Mouse (Mus musculus) large intestine, adult 2 months (tissue): ENCODE measurements around the gene Nkx2-2. TPM values are rescaled to one million over a fixed set of nuclear protein-coding genes. Genes with fewer than 3 reads are reported as not detected.

Experiments
- DNase-seq: peaks from one replicate; pipeline ENCODE4 v3.0.0-alpha.2; 2012; ENCODE audit warnings: low read depth, low spot score
- WGBS: fragments of 180-500 bp; shearing (Covaris S2); methylation state at CpG from one replicate; pipeline ENCODE4 v1.1.7; 2018; 5-methylcytosine and 5-hydroxymethylcytosine counted together
- polyA plus RNA-seq: library from polyadenylated mRNA; depleted of rRNA; stranded (reverse); fragments of >200 nt; gene quantifications from 2 replicates; pipeline ENCODE4 v1.2.3, GENCODE M21; 2012; rRNA removed

Gene Nkx2-2
- polyA plus RNA-seq = 1.3 and 1.7 TPM in 2 replicates

DNA sequence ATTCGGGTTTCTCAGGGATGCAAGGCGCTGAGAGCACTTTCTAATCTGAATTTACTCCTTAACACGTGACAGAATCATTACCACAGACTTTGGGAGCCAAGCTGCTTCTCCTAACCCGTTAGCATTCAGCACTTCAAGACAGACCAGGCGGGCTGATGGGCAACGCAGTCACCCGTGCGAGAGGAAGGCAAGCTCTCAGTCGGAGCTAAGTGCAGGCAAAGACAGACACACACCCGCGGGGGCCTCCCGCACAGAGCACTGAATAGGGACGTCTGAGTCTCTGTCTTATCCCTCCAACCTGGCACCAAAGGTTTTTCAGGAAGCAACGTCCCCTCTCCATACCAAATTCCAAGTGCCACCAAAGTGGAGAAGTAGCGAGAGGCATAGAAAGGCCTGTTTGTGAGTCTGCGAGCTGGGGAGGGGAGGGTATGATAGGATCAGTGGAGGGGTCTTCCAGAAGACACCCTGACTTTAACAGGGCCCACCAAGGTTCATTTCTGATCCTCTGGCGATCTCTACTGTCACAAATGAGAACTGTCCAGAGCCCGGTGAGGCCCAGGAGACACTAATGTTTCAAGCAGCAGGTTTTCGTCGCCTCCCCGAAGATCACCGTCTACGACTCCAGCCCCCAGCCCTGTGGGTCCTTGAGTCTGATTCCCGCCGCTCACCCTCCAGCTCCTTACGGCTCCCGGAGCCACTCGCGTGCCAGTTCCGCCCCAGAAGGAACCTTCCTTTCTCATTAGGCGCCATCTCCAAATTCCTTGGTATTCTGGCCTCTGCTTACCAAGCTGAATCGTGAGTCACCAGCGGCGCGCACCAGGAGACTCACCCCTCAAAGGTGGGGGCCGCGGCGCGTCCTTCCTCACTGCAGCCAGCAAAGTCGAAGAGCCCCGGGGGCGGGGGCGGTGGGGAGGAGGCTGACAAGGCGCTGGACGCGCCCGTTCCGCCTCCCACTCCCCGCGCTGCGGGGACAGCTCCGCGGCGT lies at the start of gene Nkx2-2:
Nkx2-2 (minus strand) TSS at position 973 of the 985 bp plus-strand sequence.
- WGBS = 2% methylated on average over 54 of the region's 54 CpGs
- DNase-seq = no peak

DNA sequence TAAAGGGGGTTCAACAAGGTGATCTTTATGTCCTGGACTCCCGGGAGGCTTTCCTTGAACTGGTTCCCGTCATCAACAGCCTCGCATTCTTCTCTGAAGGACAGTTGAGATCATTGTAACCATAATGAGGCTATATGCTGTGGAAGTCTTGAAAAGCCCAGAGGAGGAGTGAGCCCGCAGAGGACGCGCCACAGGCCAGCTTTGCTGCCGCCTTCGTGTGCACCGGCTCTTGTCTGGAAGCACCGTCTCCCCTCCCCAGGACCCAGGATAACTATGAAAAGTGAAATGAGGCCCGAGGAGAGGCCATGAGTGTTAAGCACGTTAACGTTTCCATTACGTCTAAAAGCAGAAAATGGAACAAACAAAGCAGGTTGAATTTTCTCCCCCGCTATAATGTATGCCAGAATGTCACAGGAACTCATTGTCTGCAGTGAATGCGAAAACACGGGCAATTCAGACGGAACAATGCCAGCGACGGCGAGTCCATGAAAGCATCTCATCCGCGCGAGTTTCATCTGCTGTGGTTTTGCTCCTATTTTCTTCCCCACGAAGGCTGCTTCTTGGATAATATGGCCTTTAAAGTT lies 41.8 kb upstream of the Nkx2-2 start:
- WGBS = 89% methylated on average over 25 of the region's 25 CpGs
- no peak for DNase-seq

DNA sequence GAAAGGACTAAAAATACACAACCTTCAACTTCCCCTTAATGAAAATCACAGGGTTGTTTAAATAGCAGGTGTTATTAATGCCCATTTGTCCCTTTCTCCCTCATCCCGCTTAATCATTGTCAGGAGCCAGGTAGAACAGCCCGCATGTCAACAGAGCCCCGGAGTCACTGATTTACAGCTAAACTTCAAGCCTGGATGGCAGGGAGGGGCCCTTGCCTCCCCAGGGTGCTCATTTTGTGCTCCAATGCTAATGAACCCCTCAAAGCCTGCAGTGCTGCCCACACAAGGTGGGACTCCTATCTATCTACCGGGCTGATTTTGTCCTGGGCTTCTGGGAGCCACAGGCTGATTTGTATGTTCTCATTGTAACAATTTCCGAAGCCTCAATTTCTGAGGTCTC lies 37.1 kb upstream of the Nkx2-2 start:
- DNase-seq = no peak
- WGBS = 37% methylated on average over 5 of the region's 5 CpGs

DNA sequence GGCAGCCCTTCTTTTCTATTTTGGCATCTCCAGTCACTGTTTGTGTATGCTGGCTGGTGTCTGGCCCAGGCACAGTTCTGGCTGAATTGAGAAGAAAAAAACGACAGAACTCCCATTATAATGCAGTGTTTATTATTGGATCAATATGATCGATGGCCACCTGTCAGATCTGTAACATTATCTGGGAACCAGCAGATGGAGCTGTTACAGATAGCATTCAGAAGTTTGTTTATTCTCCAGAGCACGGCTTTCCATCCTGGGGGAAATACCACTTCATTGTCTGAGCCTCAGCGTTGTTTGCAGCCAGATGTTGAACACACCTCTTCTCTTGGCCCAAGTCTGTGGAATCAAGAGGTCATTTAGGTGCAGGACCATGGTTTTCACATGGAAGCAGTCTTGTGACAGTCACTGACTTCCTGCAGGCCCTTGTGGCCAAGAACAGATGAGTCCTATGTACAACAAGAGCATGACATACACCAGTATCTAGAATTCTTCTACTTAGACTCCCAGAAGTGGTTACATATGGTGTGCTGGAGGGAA lies 11.1 kb upstream of the Nkx2-2 start:
- DNase-seq = no peak
- 15% methylated on average over 4 of the region's 4 CpGs for WGBS

DNA sequence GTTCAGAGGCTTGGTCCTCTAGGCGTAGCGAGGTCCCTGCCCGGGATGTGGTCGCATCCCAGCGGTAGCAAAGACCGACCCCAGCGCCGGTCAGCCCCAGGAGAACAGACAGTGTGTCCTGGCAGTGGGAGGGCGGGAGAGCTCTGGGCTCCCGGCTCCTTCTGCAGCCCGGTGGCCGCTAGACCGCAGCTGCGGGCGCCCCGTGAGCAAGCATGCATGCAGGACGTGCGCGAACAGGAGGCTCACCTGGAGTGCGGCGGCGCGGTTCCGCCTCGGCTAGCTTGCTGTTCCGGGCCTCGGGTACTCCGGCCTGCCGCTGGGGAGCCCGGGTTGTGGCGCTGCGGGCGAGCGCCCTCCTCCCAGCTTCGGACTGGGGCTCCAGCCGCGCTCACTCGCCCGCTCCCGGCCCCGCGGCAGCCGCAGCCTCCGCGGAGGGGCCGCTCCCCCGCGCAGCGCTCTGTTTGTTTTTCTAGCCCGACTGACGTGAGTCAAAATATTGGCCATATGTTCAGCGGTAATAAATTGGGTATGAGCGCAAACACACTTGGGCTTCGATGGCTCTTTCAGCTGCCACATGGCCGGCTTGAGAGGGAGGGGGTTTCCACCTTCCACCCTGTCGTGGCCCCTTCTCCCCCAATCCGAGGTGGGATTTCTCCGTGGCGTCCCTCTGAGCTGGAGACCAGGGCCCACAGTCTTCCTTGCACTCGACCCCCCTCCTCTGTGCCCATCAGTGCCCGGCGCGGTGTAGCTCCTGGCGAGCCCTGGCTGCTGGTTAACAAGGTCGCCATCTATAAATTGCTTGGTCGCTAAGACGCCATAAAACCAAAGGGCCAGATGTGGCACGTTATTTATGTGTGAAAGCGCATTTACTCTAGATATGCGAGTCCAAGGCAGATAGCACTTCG lies 920 bp upstream of the Nkx2-2 start:
- 1% methylated on average over 71 of the region's 71 CpGs for WGBS
- no peak for DNase-seq

- DNase-seq = no peak
- whole genome bisulfite sequencing = 6% methylated on average over 13 of the region's 13 CpGs
Measured at GRCm38 (mm10) chr2:147192731-147193130, 1.3 kb downstream of the Nkx2-2 start.

GRCm38 (mm10) chr2:147190316-147191021 lies 3.6 kb downstream of the Nkx2-2 start:
- 4% methylated on average over 27 of the region's 27 CpGs for WGBS
- no peak for DNase-seq

GRCm38 (mm10) chr2:147189546-147190315 lies 4.3 kb downstream of the Nkx2-2 start:
- 7% methylated on average over 28 of the region's 28 CpGs for WGBS
- no peak for DNase-seq

GRCm38 (mm10) chr2:147188871-147189545 lies 5.0 kb downstream of the Nkx2-2 start:
- no peak for DNase-seq
- 14% methylated on average over 11 of the region's 11 CpGs for WGBS

DNA sequence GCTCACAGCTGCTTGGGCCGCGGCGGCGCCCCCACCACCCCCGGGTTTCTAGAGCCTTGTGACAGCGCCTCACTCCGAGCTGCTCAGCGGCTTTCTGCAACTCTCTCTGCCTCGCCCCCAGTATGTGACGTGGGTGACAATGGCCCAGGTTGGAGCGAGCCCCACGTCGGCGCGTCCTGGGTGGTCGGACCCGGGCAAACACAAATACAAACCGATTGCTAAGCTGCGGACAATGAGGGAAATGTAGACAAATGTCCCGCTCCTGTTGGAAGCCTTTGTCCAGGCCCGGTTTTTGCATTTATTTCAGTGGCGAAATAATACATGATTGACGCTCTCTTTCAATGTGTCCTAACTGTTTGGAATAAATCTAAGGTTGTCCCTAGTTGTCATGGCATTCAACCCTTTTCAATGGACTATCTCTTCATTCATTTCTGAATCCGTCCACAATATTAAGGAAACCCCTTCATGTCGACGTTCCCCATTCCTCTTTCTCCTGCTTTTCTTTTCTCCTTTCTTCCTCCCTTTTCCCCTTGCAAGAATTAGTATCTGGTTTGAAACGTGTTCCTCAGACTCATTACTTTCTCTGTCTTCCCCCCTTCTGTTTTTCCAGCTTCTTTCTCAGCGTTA lies 5.9 kb downstream of the Nkx2-2 start:
- DNase-seq = no peak
- 5% methylated on average over 28 of the region's 28 CpGs for WGBS

DNA sequence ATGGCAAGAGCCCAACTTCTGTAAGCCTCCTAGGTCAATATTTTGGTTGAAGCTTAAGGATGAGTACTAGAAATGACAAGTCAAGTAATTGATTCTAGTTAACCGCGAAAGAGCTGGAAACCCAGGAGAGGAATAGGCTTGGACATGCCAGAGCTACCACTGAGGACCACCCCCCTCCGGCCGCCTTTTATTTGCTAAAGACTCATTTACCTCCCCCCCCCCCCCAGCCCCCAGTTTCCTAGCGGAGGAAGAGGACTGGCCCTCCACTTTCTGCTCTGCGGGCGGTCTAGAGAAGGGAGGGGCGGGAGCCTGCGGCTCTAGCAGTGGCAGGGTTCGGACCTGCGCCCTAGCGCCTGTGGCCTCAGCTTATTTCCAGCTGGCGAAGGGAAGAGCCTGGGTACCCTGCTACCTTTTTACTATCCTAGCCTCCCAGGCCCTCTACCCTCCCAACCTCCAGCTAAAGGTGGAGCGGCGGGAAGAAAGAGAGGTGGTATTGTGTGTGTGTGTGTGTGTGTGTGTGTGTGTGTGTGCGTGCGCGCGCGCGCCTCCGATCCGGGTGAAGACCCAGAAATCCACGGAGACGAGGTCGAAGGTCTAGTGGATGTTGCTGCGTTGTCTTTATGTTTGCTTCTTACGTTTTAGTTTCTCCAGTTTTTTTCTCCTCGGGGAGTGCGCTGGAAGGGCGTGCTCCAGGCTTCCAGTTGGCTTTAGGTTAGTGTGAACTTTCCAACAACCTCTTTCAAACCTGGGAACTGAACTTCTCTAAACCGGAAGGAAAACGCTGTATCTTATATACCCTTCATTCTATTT lies 6.8 kb downstream of the Nkx2-2 start:
- no peak for DNase-seq
- 2% methylated on average over 33 of the region's 33 CpGs for WGBS

DNA sequence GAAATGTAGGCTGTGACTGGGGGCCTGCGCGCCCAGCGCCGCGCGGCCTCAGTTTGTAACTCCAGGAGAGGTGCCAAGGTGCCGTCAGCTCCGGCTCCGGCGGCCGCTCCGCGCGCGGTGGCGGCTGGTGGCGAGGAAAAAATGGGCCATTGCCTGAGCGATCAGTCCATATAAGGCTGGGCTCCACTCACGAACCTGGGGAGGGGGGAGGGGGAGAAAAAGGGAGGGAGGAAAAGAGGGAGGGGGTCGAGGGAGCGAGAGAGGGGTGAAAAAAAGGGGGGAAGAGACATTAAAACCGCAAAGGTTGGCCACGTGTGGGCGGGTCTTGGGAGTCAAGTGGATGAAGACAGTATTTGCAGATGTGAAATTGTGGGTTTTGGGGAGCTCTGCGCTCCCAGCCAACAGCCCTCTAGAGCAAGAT lies 7.8 kb downstream of the Nkx2-2 start:
- no peak for DNase-seq
- WGBS = 5% methylated on average over 25 of the region's 25 CpGs

DNA sequence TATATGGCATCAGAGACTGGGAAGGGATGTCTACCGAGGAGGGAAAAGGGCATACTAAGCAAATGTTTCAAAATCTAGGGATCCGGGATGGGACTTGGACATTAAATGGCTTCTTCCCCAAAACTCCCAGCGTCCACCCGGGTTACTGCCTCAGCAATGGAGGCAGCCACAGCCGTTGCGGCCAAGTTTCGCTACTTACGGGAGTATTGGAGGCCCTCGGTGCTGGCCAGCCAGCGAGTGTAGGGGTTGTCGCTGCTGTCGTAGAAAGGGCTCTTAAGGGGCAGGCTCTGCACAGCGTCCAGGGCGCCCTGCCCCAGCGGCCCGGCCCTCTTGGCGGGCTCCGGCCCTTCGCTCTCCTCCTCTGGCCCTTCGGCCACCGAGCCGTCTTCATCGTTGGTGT lies 8.5 kb downstream of the Nkx2-2 start:
- 2% methylated on average over 23 of the region's 23 CpGs for WGBS
- DNase-seq = no peak

- 2% methylated on average over 63 of the region's 65 CpGs for whole genome bisulfite sequencing
- DNase-seq = no peak
Measured at GRCm38 (mm10) chr2:147184071-147184990, 9.7 kb downstream of the Nkx2-2 start.

- WGBS = 7% methylated on average over 12 of the region's 12 CpGs
- DNase-seq = no peak
Measured at GRCm38 (mm10) chr2:147183521-147183920, 10.5 kb downstream of the Nkx2-2 start.
